Mouse (Mus musculus) thymus, adult 2 months (tissue): ENCODE results near the gene Rrnad1. TPM values are rescaled to one million over a fixed set of nuclear protein-coding genes. Genes with fewer than 3 reads are reported as not detected.
A peak's percentile ranks its signal among the peaks of the same experiment; 100 is the strongest.

ENCODE experiments used
- DNase-seq: peaks from one replicate; pipeline ENCODE4 v3.0.0; 2021
- H3K27ac ChIP-seq: fragments of 200-500 bp; 2 replicates; pipeline ENCODE4 v1.5.1; 2012; ENCODE audit warnings: low read length, control low read depth; ENCODE audit not compliant: control insufficient read depth, insufficient read depth
- H3K27me3 ChIP-seq: fragments of 200-500 bp; 2 replicates; pipeline ENCODE4 v1.6.1; 2012; ENCODE audit warnings: mild to moderate bottlenecking, low read length, moderate library complexity, mixed read lengths; ENCODE audit not compliant: control insufficient read depth, insufficient read depth
- H3K36me3 ChIP-seq: fragments of 200-500 bp; 2 replicates; pipeline ENCODE4 v1.6.1; 2012; ENCODE audit warnings: mild to moderate bottlenecking, low read length, moderate library complexity; ENCODE audit not compliant: control insufficient read depth, insufficient read depth
- H3K4me1 ChIP-seq: fragments of 200-500 bp; replicated peaks from 2 replicates; pipeline ENCODE4 v1.6.1; 2012; ENCODE audit warnings: low read length; ENCODE audit not compliant: control insufficient read depth, insufficient read depth
- H3K4me3 ChIP-seq: fragments of 200-500 bp; 2 replicates; pipeline ENCODE4 v1.5.1; 2012; ENCODE audit warnings: mild to moderate bottlenecking, low read length, control low read depth, moderate library complexity; ENCODE audit not compliant: control insufficient read depth, insufficient read depth
- CTCF ChIP-seq: fragments of 200-500 bp; IDR thresholded peaks from 2 replicates; pipeline ENCODE4 v1.5.1; 2012; ENCODE audit warnings: mild to moderate bottlenecking, control low read depth, low read length, moderate library complexity, borderline replicate concordance; ENCODE audit not compliant: control insufficient read depth, poor library complexity, insufficient read depth; ENCODE audit errors: extremely low read depth
- POLR2A ChIP-seq: fragments of 200-500 bp; IDR thresholded peaks from 2 replicates; pipeline ENCODE4 v1.6.1; 2012; ENCODE audit warnings: mild to moderate bottlenecking, low read length, control low read depth, moderate library complexity; ENCODE audit not compliant: control insufficient read depth, poor library complexity, insufficient read depth; ENCODE audit errors: extremely low read depth
- whole genome bisulfite sequencing: fragments of 180-500 bp; shearing (Covaris S2); methylation state at CpG from one replicate; pipeline ENCODE4 v1.1.7; 2018; 5-methylcytosine and 5-hydroxymethylcytosine counted together
- polyA plus RNA-seq: library from polyadenylated mRNA; depleted of rRNA; stranded (reverse); fragments of >200 nt; gene quantifications from 2 replicates; pipeline ENCODE4 v1.2.3, GENCODE M21; 2012; rRNA removed

Rrnad1 gene
- 68.0 and 75.4 TPM in 2 replicates for polyA plus RNA-seq

DNA sequence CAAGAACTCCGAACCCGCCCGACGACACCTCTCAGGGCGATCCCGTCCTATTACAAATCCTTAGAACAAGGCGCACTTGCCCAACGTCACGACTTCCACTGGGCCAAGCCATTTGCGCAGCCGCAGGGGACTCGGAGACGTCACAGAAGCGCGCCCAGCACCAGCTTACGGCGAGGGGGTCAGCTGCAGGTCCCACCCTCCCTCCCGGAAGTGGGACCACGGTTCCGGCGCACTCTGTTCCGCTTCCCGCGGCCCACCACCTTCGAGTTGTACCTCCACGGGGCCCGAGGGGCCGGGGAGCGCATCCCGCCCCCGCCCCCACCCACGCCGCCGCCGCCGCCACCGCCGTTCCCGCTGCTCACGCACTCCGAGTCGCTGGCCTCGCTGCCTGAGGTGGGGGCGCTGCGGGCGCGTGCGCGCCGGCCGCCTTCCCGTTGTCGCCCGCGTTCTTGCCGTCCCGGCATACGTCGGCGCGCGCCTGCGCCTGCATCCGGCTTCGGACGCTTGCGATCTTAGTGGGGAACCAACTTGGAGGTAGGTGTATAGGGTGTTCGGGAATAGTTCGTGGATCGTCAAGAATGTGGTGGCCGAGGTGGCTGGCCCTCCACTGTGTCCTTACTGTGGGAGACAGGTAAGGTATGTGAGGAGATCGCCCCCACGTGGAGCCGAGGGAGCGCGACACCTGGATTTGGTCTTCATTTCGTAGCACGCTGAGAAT is at the start of gene Rrnad1, which contains the start of gene Isg20l2:
Gene Rrnad1 (minus strand): TSS at position 640 of the 718 bp plus-strand sequence.
Gene Isg20l2 (plus strand): TSS at position 237 of the 718 bp plus-strand sequence.
- Histone ChIP-seq H3K27ac (peak within 1 kb of the TSS; percentile 34; the same call in 1 of the 2 replicates), H3K36me3 (peaks cover 12% of the 10 kb centered on the region), H3K27me3 (no peaks in the 10 kb centered on the region), H3K4me1 (peaks cover 7% of the 10 kb centered on the region), H3K4me3 (peak within 1 kb of the TSS; percentile 96)
- peak; percentile 95 for DNase-seq
- under 1% methylated on average over 75 of the region's 78 CpGs for WGBS
- TF ChIP-seq POLR2A (peak; percentile 62; the same call in 1 of the 2 replicates), CTCF (peak; percentile 83)

DNA sequence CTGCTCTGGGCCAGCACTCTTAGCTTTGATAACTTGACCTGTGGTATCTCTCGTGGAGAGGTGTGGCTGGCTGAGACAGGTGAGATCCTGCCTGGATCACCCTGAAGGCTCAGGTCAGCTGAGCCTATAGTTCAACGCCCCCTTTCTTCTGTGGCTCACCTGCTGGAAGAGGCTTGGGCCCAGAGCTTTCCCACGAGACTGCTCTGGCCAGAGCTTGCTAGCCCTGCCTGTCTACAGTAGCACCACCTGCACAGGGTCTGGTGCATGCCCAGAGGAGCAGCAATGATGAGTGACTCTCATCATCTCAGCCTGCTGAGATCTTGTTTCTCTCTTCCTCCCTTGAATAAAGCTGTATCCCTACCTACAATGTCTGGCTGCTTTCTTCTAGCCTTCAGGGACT is 49.6 kb upstream of the Rrnad1 start:
- no peak for TF ChIP-seq POLR2A
- TF ChIP-seq CTCF = no peak
- H3K36me3 ChIP-seq = no peaks in the 10 kb centered on the region
- no peak for DNase-seq
- no peaks in the 10 kb centered on the region for H3K27me3 ChIP-seq
- H3K4me1 ChIP-seq = peaks cover 14% of the 10 kb centered on the region
- WGBS = 81% methylated on average over 3 of the region's 3 CpGs
- H3K27ac ChIP-seq = no peak overlapping the region
- H3K4me3 ChIP-seq = no peak overlapping the region

GRCm38 (mm10) chr3:87979493-87979892 is 49.0 kb upstream of the Rrnad1 start:
- DNase-seq = no peak
- H3K27ac ChIP-seq = no peak overlapping the region
- no peaks in the 10 kb centered on the region for H3K36me3 ChIP-seq
- no peaks in the 10 kb centered on the region for H3K27me3 ChIP-seq
- no peak for TF ChIP-seq CTCF
- TF ChIP-seq POLR2A = no peak
- 94% methylated on average over 5 of the region's 5 CpGs for WGBS
- H3K4me3 ChIP-seq = no peak overlapping the region
- peaks cover 14% of the 10 kb centered on the region for H3K4me1 ChIP-seq

DNA sequence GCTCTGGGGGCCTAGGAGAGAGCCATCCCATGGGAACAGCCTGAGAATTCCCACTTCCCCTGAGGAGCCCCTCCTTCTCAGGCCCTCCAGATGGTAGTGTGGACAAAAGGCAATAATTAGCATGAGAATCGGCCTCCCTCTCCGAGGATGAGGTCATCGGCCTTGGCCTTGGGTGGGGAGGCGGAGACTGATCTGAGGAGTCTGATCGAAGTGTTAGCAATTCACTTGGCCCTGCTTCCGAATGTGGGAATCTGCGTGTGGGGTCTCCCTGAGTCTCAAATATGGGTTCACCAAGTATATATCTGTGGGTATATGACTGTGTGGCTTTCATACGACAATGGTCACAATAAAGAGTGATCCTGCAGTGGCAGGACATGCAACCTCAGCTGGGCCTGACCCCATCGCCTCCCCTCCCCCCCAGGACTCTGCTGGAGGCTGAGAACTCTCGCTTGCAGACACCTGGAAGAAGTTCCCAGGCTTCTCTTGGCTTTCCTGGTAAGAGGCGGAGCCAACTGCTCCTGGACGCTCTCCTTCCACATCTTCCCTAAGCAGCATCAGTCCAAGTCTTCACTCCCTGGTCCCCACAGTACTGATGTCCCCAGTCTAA is 44.0 kb upstream of the Rrnad1 start:
- Histone ChIP-seq H3K27ac (no peak overlapping the region), H3K36me3 (no peaks in the 10 kb centered on the region), H3K27me3 (peaks cover 25% of the 10 kb centered on the region; the same call in 1 of the 2 replicates), H3K4me1 (peaks cover 14% of the 10 kb centered on the region), H3K4me3 (no peak overlapping the region)
- DNase-seq = no peak
- WGBS = 93% methylated on average over 12 of the region's 12 CpGs
- TF ChIP-seq CTCF (no peak), POLR2A (no peak)

GRCm38 (mm10) chr3:87973593-87974380 is 43.3 kb upstream of the Rrnad1 start:
- no peak overlapping the region for H3K27ac ChIP-seq
- DNase-seq = no peak
- peaks cover 25% of the 10 kb centered on the region; the same call in 1 of the 2 replicates for H3K27me3 ChIP-seq
- TF ChIP-seq CTCF (no peak), POLR2A (no peak)
- H3K4me3 ChIP-seq = no peak overlapping the region
- 88% methylated on average over 14 of the region's 14 CpGs for WGBS
- no peaks in the 10 kb centered on the region for H3K36me3 ChIP-seq
- peaks cover 14% of the 10 kb centered on the region for H3K4me1 ChIP-seq

GRCm38 (mm10) chr3:87972776-87973175 is 42.3 kb upstream of the Rrnad1 start:
- H3K4me1 ChIP-seq = peaks cover 14% of the 10 kb centered on the region
- DNase-seq = no peak
- WGBS = 78% methylated on average over 5 of the region's 5 CpGs
- no peak overlapping the region for H3K27ac ChIP-seq
- no peak overlapping the region for H3K4me3 ChIP-seq
- TF ChIP-seq CTCF (no peak), POLR2A (no peak)
- H3K27me3 ChIP-seq = peaks cover 25% of the 10 kb centered on the region; the same call in 1 of the 2 replicates
- no peaks in the 10 kb centered on the region for H3K36me3 ChIP-seq
